Mouse (Mus musculus) liver, postnatal 0 days (tissue): ENCODE measurements around the gene Cabp4. TPM values are rescaled to one million over a fixed set of nuclear protein-coding genes. Genes with fewer than 3 reads are reported as not detected.

Source experiments
- ATAC-seq: fragments of 200-750 bp; cut with Nextera tagmentation; 2 replicates; pipeline ENCODE4 v1.8.0; 2017; ENCODE audit warnings: mild to moderate bottlenecking, moderate library complexity
- DNase-seq: peaks from one replicate; pipeline ENCODE4 v3.0.0-alpha.2; 2016
- H3K27ac ChIP-seq: fragments of 300-500 bp; sonication (generic); 2 replicates; pipeline ENCODE4 v1.5.1; 2014; ENCODE audit warnings: antibody characterized with exemption, moderate library complexity, mild to moderate bottlenecking, low read depth
- H3K27me3 ChIP-seq: fragments of 300-500 bp; sonication (generic); 2 replicates; pipeline ENCODE4 v1.6.1; 2014; ENCODE audit warnings: low read length, control low read depth, mixed read lengths; ENCODE audit not compliant: insufficient read depth
- H3K36me3 ChIP-seq: fragments of 300-500 bp; sonication (generic); replicated peaks from 2 replicates; pipeline ENCODE4 v1.6.1; 2014; ENCODE audit warnings: mild to moderate bottlenecking, control low read depth, low read length, moderate library complexity, mixed read lengths; ENCODE audit not compliant: insufficient read depth
- H3K4me1 ChIP-seq: fragments of 300-500 bp; sonication (generic); 2 replicates; pipeline ENCODE4 v1.6.1; 2014; ENCODE audit warnings: antibody characterized with exemption, mild to moderate bottlenecking, control low read depth; ENCODE audit not compliant: insufficient read depth
- H3K4me2 ChIP-seq: fragments of 300-500 bp; sonication (generic); 2 replicates; pipeline ENCODE4 v1.6.1; 2014; ENCODE audit warnings: low read depth, mild to moderate bottlenecking, low read length, moderate library complexity, mixed read lengths
- H3K4me3 ChIP-seq: fragments of 300-500 bp; sonication (generic); 2 replicates; pipeline ENCODE4 v1.5.1; 2014; ENCODE audit warnings: low read depth, low read length
- H3K9ac ChIP-seq: fragments of 300-500 bp; sonication (generic); replicated peaks from 2 replicates; pipeline ENCODE4 v1.6.1; 2014; ENCODE audit warnings: mild to moderate bottlenecking, moderate library complexity
- H3K9me3 ChIP-seq: fragments of 300-500 bp; sonication (generic); 2 replicates; pipeline ENCODE4 v1.6.1; 2016; ENCODE audit warnings: mild to moderate bottlenecking, control low read depth, low read length, mixed read lengths
- CTCF ChIP-seq: sonication (generic); IDR thresholded peaks from 2 replicates; pipeline ENCODE4 v1.5.1; 2016; ENCODE audit warnings: antibody characterized with exemption, low read depth
- EP300 ChIP-seq: IDR thresholded peaks from 2 replicates; pipeline ENCODE4 v1.6.1; 2016; ENCODE audit warnings: antibody characterized with exemption, low read depth, mild to moderate bottlenecking
- WGBS: fragments of 180-500 bp; shearing (Covaris S2); extraction: QIAGEN DNeasy Blood & Tissue Kit; methylation state at CpG from one replicate; pipeline ENCODE4 v1.1.7; 2014; ENCODE audit not compliant: insufficient replicate concordance; 5-methylcytosine and 5-hydroxymethylcytosine counted together
- polyA plus RNA-seq: library from polyadenylated mRNA; unstranded; fragments of >200 nt; fragmentation: Nextera tagmentation; extraction: Ambion mirVana; gene quantifications from 2 replicates; pipeline ENCODE4 v1.2.1, GENCODE M21; 2015

The Cabp4 gene
- polyA plus RNA-seq, 1 experiment from 2014 or later = 0.11 TPM

DNA sequence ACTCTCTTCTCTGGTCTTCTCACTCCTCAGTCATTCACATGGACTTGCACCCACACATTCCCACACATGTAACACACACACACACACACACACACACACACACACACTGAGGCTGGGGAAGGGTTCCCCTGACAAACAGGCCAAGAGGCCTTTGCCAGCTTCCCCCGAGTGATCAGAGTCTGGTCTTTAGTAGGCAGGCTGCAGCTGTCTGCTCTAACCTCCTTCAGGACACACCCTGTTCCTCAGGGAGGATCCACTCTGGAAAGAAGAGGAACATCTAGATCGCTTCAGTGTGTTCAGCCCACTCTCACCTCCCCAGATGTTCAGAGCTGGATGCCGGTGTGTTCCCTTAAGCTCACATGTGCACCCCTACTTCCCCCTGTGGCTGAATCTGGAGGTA lies 49.5 kb downstream of the Cabp4 start:
- no peaks in the 10 kb centered on the region for H3K9me3 ChIP-seq
- H3K4me2 ChIP-seq = no peak overlapping the region
- WGBS = 76% methylated on average over 3 of the region's 3 CpGs
- no peaks in the 10 kb centered on the region for H3K36me3 ChIP-seq
- no peak overlapping the region for H3K27ac ChIP-seq
- no peak for TF ChIP-seq EP300
- no peak for TF ChIP-seq CTCF
- no peak overlapping the region for H3K4me3 ChIP-seq
- H3K9ac ChIP-seq = no peak overlapping the region
- ATAC-seq (no peak), DNase-seq (no peak)
- peaks cover 21% of the 10 kb centered on the region for H3K4me1 ChIP-seq
- H3K27me3 ChIP-seq = 0 out of 2 replicates have a peak, but pooled peaks cover 3% of the 10 kb centered on the region

DNA sequence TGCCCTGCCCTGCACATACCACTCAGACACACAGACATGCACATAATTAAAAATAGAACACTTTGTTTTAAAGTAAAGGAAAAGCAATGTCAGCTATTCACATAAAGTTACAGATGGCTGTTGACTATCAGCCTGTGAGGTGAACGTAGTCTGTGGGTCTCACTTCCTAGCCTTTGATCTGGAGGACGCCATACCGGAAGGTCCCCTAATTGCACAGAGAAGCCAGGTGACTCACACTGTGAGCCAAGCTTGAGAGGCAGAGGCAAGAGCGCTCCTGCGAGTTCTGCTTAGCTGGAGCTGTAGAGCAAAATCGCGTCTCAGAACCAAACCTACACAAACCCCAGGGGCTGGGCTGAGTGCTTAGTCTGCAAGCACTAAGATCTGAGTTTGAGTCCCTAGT lies 50.1 kb downstream of the Cabp4 start:
- Histone ChIP-seq H3K9ac (no peak overlapping the region), H3K4me3 (no peak overlapping the region), H3K27ac (no peak overlapping the region), H3K27me3 (0 out of 2 replicates have a peak, but pooled peaks cover 3% of the 10 kb centered on the region), H3K4me1 (peaks cover 16% of the 10 kb centered on the region), H3K9me3 (no peaks in the 10 kb centered on the region), H3K4me2 (no peak overlapping the region), H3K36me3 (no peaks in the 10 kb centered on the region)
- DNase-seq = no peak
- TF ChIP-seq EP300 (no peak), CTCF (no peak)
- WGBS = 75% methylated on average over 7 of the region's 7 CpGs
- no peak for ATAC-seq

DNA sequence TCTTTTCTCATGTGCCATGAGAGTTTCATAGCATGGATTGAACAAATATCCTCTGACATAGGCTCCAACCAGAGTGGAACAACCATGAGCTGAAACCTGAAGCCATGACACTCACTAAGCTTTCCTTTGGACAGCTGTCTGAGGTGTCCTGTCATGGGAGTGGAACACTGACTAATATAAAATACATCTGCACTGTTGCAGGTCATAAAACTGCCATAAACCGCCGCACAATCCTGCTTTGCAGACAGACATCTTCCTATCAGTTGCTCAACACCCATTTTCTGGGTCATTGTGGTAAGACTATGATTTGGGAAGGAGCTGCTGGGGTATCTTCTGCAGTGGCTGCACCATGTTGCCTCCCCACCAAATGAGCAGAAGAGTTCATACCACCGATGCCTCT lies 51.1 kb downstream of the Cabp4 start:
- Histone ChIP-seq H3K9me3 (no peaks in the 10 kb centered on the region), H3K27ac (no peak overlapping the region), H3K27me3 (0 out of 2 replicates have a peak, but pooled peaks cover 3% of the 10 kb centered on the region), H3K4me2 (no peak overlapping the region), H3K4me1 (peaks cover 8% of the 10 kb centered on the region), H3K4me3 (no peak overlapping the region), H3K36me3 (no peaks in the 10 kb centered on the region), H3K9ac (no peak overlapping the region)
- 52% methylated on average over 3 of the region's 3 CpGs for WGBS
- TF ChIP-seq EP300 (peak; percentile 88), CTCF (no peak)
- no peak for ATAC-seq
- DNase-seq = no peak

DNA sequence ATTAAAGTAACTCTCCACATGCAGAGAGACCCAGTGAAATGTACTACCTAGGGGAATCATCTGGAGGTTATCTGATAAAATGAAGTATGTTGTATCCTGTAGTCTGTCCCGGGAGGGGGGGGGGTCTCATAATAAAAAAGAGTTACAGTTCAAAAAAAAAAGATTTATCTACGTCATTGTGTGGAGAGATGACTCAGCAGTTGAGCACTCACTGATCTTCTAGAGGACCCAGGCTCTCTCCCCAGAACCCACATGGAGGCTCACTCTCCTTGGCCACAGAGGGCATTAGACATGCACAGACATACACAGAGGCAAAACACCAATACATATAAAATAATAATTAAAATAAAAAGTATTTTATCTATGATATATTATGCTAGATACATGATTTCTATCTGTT lies 52.5 kb downstream of the Cabp4 start:
- Histone ChIP-seq H3K4me3 (no peak overlapping the region), H3K27ac (no peak overlapping the region), H3K9ac (no peak overlapping the region), H3K27me3 (0 out of 2 replicates have a peak, but pooled peaks cover 3% of the 10 kb centered on the region), H3K4me1 (peaks cover 3% of the 10 kb centered on the region), H3K4me2 (no peak overlapping the region), H3K36me3 (no peaks in the 10 kb centered on the region), H3K9me3 (no peaks in the 10 kb centered on the region)
- no peak for TF ChIP-seq CTCF
- TF ChIP-seq EP300 = no peak
- WGBS = 41% methylated on average over 2 of the region's 2 CpGs
- no peak for ATAC-seq
- DNase-seq = no peak

DNA sequence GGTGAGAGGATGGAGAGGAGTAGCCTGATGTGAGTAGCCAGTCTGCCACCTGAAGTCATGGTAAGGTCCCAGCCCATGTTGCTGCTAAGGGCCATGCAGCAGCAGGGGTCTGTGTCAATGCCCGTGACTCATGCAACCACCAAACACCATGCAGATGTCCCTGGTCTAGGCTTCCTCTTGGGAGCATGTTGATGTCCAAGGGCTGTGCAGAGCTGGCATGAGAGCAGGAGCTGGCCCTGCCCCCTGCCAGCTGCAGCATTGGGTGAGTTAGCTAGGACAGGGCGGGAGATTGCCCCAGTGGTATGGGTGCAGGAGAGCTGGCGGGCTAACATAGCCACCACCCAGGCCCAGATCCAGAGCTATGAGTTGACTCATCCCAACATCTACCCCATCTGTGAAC lies 53.4 kb downstream of the Cabp4 start:
- ATAC-seq (no peak), DNase-seq (no peak)
- H3K36me3 ChIP-seq = no peaks in the 10 kb centered on the region
- 0 out of 2 replicates have a peak, but pooled peaks cover 6% of the 10 kb centered on the region for H3K27me3 ChIP-seq
- H3K27ac ChIP-seq = no peak overlapping the region
- TF ChIP-seq CTCF (no peak), EP300 (no peak)
- no peak overlapping the region for H3K9ac ChIP-seq
- H3K4me2 ChIP-seq = no peak overlapping the region
- 74% methylated on average over 3 of the region's 3 CpGs for WGBS
- no peaks in the 10 kb centered on the region for H3K9me3 ChIP-seq
- no peak overlapping the region for H3K4me3 ChIP-seq
- H3K4me1 ChIP-seq = no peaks in the 10 kb centered on the region

DNA sequence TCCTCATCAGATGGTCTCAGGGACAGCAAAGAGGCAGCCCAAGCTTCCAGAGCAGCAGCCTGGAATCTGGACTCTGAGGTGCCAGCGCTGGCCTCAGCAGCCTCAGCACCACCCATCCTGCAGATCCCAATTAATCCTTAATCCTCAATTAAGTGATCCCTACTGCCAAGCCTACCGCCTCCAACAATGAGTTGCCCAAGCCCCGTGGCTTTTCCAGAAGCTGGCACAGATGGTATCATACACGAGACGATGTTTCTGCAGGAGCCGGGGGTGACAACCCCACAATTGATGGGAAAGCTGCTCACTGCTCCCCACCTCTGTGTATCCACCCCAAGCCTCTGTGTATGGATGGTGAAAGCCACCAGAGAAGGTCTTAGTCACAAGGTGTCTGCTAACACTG lies 54.7 kb downstream of the Cabp4 start:
- Histone ChIP-seq H3K36me3 (no peaks in the 10 kb centered on the region), H3K4me1 (no peaks in the 10 kb centered on the region), H3K27me3 (0 out of 2 replicates have a peak, but pooled peaks cover 6% of the 10 kb centered on the region), H3K4me2 (no peak overlapping the region), H3K9ac (no peak overlapping the region), H3K9me3 (no peaks in the 10 kb centered on the region), H3K4me3 (no peak overlapping the region), H3K27ac (no peak overlapping the region)
- WGBS = 70% methylated on average over 6 of the region's 6 CpGs
- DNase-seq (no peak), ATAC-seq (no peak)
- TF ChIP-seq CTCF (no peak), EP300 (no peak)

DNA sequence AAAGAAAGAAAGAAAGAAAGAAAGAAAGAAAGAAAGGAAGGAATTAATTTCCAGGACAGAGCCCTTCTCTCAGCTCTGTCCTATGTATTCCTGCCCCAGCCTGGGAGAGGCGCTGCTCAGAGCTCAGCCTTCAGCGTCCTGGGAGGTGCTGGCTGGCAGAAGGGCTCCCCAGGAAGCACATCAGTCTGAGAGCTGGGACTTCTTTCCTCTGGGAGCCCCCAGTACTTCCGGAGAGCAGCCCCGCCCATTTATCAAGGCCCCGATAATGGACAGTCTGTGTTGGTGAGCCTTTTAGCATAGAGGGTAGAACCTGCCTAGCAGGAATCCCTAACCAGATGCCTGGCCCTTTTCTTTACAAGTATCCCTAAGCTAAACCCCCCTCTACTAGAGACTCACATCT lies 55.7 kb downstream of the Cabp4 start:
- no peaks in the 10 kb centered on the region for H3K4me1 ChIP-seq
- H3K4me2 ChIP-seq = no peak overlapping the region
- no peak for ATAC-seq
- TF ChIP-seq EP300 = no peak
- no peak for TF ChIP-seq CTCF
- no peaks in the 10 kb centered on the region for H3K9me3 ChIP-seq
- 0 out of 2 replicates have a peak, but pooled peaks cover 6% of the 10 kb centered on the region for H3K27me3 ChIP-seq
- H3K27ac ChIP-seq = no peak overlapping the region
- H3K36me3 ChIP-seq = no peaks in the 10 kb centered on the region
- no peak overlapping the region for H3K9ac ChIP-seq
- 34% methylated on average over 5 of the region's 5 CpGs for WGBS
- no peak for DNase-seq
- no peak overlapping the region for H3K4me3 ChIP-seq
